Mouse (Mus musculus): Measurements from ENCODE around the gene Nwd1. TPM values are rescaled to one million over a fixed set of nuclear protein-coding genes. Genes with fewer than 3 reads are reported as not detected.
"Not testable (repeated sequence)": the region's sequence is repeated elsewhere in the genome, so short reads cannot be mapped to it uniquely, and the experiment has no call there.

Nwd1 gene
- polyA plus RNA-seq, 1 experiment, result 1.8 TPM

DNA sequence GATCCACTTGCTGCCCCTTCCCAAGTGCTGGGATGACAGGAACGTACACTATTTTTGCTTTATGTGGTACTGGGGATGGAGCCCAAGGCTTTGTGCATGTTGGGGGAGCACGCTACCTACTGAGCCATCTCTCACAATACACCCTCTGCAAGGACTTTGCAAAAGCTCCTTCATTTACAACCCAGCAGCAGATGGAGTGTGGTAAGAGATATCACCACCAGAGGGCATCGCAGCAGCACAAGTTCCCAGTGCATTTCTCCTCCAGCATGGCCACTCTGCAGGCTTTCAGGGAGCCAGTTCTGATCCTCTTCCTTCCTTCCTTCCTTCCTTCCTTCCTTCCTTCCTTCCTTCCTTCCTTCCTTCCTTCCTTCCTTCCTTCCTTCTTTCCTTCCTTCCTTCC lies 33.6 kb downstream of the Nwd1 start:
- H3K27ac ChIP-seq (ENCODE audit: control insufficient read depth, insufficient read depth, low read depth, low read length, poor library complexity), result no peak overlapping the region
- no peaks in the 10 kb centered on the region for H3K4me1 ChIP-seq (ENCODE audit: control insufficient read depth, insufficient read depth, low read length)
- TF ChIP-seq POLR2A (IDR thresholded peaks at IDR 0.05; ENCODE audit: borderline replicate concordance, control insufficient read depth, low read depth, low read length) (no peak), CTCF (IDR thresholded peaks at IDR 0.05; ENCODE audit: control insufficient read depth, insufficient read depth, low read length) (peak; percentile 74)
- 44% methylated on average over 3 of the region's 3 CpGs for WGBS
- H3K4me3 ChIP-seq (replicated peaks; ENCODE audit: control insufficient read depth, low read depth, low read length), result no peak overlapping the region

DNA sequence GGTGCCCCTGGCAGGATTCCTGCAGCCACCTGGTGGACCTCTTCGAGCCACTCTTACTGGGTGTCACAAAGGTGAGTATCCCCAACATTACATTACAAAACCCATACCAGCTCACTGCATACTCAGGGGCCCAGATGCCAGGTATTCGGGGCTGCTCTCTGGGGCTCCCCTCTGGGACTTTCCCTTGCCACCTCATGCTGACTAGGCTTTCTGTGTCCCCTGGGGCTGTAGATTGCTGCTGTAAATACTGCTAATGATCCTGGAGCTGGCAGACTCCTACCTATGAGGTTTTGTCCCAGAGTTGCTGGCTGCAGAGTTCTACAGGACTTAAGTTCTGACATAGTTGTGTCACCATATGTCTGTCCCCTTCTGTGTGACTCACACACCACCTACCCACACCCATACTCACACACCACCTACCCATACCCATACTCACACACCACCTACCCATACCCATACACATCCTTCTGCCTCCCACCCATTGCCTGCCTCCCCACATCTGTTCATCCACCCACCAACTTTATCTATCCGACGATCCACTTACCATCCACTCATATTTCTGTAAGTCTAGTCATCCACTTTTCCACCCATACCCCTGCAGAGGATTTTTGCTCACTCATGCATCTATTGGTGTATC lies 35.7 kb downstream of the Nwd1 start:
- TF ChIP-seq CTCF (IDR thresholded peaks at IDR 0.05; ENCODE audit: control insufficient read depth, insufficient read depth, low read length) (no peak), POLR2A (IDR thresholded peaks at IDR 0.05; ENCODE audit: borderline replicate concordance, control insufficient read depth, low read depth, low read length) (no peak)
- H3K4me1 ChIP-seq (ENCODE audit: control insufficient read depth, insufficient read depth, low read length), result no peaks in the 10 kb centered on the region
- WGBS, result 74% methylated on average over 4 of the region's 4 CpGs
- H3K4me3 ChIP-seq (replicated peaks; ENCODE audit: control insufficient read depth, low read depth, low read length), result no peak overlapping the region
- H3K27ac ChIP-seq (ENCODE audit: control insufficient read depth, insufficient read depth, low read depth, low read length, poor library complexity), result no peak overlapping the region

DNA sequence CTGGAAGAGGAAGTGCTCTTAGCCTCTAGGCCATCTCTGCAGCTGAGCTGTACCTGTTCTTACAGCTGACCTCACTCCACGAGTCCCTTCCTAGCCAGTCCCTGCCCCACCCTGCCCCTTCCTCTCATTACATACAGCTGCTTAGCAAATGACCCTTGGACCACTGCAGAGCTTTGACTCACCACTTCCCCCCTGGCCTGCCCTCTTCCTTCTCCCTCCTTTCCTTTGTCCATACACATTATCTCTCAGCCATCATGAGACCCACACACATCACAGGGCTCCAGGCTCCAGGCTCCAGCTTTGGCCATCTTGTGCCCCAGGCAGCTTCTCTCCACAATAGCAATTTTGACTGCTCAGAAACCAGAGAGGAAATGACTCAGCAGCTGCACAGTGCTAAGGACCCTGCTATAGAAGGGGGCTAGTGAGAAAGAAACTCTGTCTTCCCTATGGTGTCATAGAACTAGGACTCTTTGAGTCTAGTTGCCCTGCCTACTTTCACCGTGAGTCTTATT lies 36.6 kb downstream of the Nwd1 start:
- Histone ChIP-seq H3K4me3 (replicated peaks; ENCODE audit: control insufficient read depth, low read depth, low read length) (no peak overlapping the region), H3K4me1 (ENCODE audit: control insufficient read depth, insufficient read depth, low read length) (no peaks in the 10 kb centered on the region), H3K27ac (ENCODE audit: control insufficient read depth, insufficient read depth, low read depth, low read length, poor library complexity) (no peak overlapping the region)
- WGBS, result 7% methylated on average over 2 of the region's 2 CpGs
- TF ChIP-seq CTCF (IDR thresholded peaks at IDR 0.05; ENCODE audit: control insufficient read depth, insufficient read depth, low read length) (no peak), POLR2A (IDR thresholded peaks at IDR 0.05; ENCODE audit: borderline replicate concordance, control insufficient read depth, low read depth, low read length) (no peak)

GRCm38 (mm10) chr8:72683572-72684099 lies 37.1 kb downstream of the Nwd1 start:
- H3K4me3 ChIP-seq (replicated peaks; ENCODE audit: control insufficient read depth, low read depth, low read length); H3K27ac ChIP-seq (ENCODE audit: control insufficient read depth, insufficient read depth, low read depth, low read length, poor library complexity); H3K4me1 ChIP-seq (ENCODE audit: control insufficient read depth, insufficient read depth, low read length): not testable (repeated sequence)
- 67% methylated on average over 5 of the region's 5 CpGs for WGBS

DNA sequence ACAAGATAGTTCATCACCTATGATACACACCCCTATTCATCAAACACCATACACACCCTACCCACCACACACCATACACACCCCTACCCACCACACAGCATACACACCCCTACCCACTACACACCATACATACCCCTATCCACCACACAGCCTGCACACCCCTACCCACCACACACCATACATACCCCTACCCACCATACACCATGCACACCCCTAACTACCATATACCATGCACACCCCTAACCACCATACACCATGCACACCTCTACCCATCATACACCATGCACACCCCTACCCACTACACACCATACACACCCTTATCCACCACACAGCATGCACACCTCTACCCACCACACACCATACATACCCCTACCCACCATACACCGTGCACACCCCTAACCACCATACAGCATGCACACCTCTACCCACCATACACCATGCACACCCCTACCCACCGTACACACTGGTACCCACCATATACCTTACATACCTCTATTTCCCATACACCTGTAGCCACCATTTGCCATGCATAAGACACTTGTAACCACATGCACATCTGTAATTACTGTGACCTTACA lies 51.9 kb downstream of the Nwd1 start:
- Histone ChIP-seq H3K27ac (ENCODE audit: control insufficient read depth, insufficient read depth, low read depth, low read length, poor library complexity) (no peak overlapping the region), H3K4me1 (ENCODE audit: control insufficient read depth, insufficient read depth, low read length) (no peaks in the 10 kb centered on the region; the same call in 1 of the 2 replicates), H3K4me3 (replicated peaks; ENCODE audit: control insufficient read depth, low read depth, low read length) (no peak overlapping the region)
- WGBS, result 92% methylated on average over 2 of the region's 2 CpGs
- TF ChIP-seq POLR2A (IDR thresholded peaks at IDR 0.05; ENCODE audit: borderline replicate concordance, control insufficient read depth, low read depth, low read length) (no peak), CTCF (IDR thresholded peaks at IDR 0.05; ENCODE audit: control insufficient read depth, insufficient read depth, low read length) (no peak)

GRCm38 (mm10) chr8:72712569-72712968 lies 66.1 kb downstream of the Nwd1 start:
- Histone ChIP-seq H3K4me1 (ENCODE audit: control insufficient read depth, insufficient read depth, low read length) (no peaks in the 10 kb centered on the region), H3K4me3 (replicated peaks; ENCODE audit: control insufficient read depth, low read depth, low read length) (no peak overlapping the region), H3K27ac (ENCODE audit: control insufficient read depth, insufficient read depth, low read depth, low read length, poor library complexity) (no peak overlapping the region)
- TF ChIP-seq POLR2A (IDR thresholded peaks at IDR 0.05; ENCODE audit: borderline replicate concordance, control insufficient read depth, low read depth, low read length) (no peak), CTCF (IDR thresholded peaks at IDR 0.05; ENCODE audit: control insufficient read depth, insufficient read depth, low read length) (no peak)
- WGBS, result 53% methylated on average over 6 of the region's 6 CpGs

DNA sequence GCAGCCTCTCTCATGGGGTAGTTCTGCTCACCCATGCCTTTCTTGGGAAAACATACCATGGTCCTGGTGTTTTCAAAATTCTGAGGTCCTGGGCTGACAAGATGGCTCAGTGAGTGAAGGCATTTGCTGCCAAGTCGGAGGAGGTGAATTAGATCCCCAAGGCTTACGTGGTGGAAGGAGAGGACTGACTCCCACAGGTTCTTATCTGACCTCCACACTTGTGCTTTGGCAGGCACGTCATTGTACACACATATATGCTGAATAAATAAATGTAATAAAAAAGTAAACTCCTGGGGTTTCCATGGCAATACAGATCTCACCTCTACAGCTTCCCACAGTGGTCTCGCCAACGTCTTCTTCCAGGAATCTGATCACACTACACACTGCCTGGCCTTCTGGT lies 70.1 kb downstream of the Nwd1 start:
- Histone ChIP-seq H3K4me3 (replicated peaks; ENCODE audit: control insufficient read depth, low read depth, low read length) (no peak overlapping the region), H3K4me1 (ENCODE audit: control insufficient read depth, insufficient read depth, low read length) (no peaks in the 10 kb centered on the region), H3K27ac (ENCODE audit: control insufficient read depth, insufficient read depth, low read depth, low read length, poor library complexity) (no peak overlapping the region)
- TF ChIP-seq POLR2A (IDR thresholded peaks at IDR 0.05; ENCODE audit: borderline replicate concordance, control insufficient read depth, low read depth, low read length), result no peak
- no peak for TF ChIP-seq CTCF (IDR thresholded peaks at IDR 0.05; ENCODE audit: control insufficient read depth, insufficient read depth, low read length)
- 70% methylated on average over 5 of the region's 5 CpGs for WGBS

- no peak overlapping the region for H3K27ac ChIP-seq (ENCODE audit: control insufficient read depth, insufficient read depth, low read depth, low read length, poor library complexity)
- WGBS, result 15% methylated on average over 1 of the region's 1 CpGs
- TF ChIP-seq CTCF (IDR thresholded peaks at IDR 0.05; ENCODE audit: control insufficient read depth, insufficient read depth, low read length), result no peak
- no peak for TF ChIP-seq POLR2A (IDR thresholded peaks at IDR 0.05; ENCODE audit: borderline replicate concordance, control insufficient read depth, low read depth, low read length)
- H3K4me3 ChIP-seq (replicated peaks; ENCODE audit: control insufficient read depth, low read depth, low read length), result no peak overlapping the region
- no peaks in the 10 kb centered on the region for H3K4me1 ChIP-seq (ENCODE audit: control insufficient read depth, insufficient read depth, low read length)
Measured at GRCm38 (mm10) chr8:72720541-72720940, 74.0 kb downstream of the Nwd1 start.
